Mouse (Mus musculus): ENCODE results near the gene Pm20d1.

DNA sequence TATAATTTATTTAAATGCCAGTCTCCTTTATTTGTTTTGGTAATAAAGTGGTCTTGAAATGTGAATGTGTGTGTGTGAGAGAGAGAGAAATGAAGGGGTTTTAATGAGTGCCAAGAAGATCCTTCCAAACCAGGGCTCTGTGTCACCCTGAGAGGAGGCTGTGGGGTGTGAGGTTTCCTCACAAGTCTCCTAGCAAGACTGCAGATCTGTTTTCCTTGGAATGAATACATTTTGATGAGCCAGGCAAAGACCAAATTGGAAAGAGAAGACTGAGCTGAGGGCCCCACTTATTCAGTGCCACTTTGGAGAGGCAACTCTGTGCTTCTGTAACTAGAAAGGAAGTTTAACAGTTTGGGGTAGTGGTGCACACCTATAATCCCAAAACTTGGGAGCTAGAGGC lies 25.7 kb upstream of the Pm20d1 start:
- TF ChIP-seq CTCF (IDR thresholded peaks at IDR 0.05; ENCODE audit: low read depth) (no peak), EP300 (IDR thresholded peaks at IDR 0.05; ENCODE audit: low read depth) (no peak)

All from liver, postnatal 0 days (tissue).